Mouse (Mus musculus): ENCODE data around the gene Glb1l2.

DNA sequence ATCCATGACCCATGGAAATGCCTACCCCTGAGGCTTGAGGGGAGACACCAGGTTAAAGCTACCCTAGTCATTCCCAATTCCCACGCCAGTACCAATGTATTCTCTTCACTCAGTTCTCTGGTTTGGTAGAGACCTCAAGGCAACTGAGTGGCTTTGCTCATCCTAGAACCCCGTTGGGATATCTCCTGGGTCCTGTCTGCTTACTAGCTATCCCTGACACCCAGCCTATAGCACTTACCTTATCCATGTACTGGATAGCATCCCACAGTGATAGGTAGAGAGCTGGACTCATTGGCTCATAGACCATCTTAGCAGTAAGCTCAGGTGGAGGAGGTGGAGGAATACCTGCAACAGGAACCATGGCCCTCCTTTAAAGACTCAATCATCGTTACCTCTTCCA lies 38.1 kb downstream of the Glb1l2 start:
- TF ChIP-seq POLR2A (IDR thresholded peaks at IDR 0.05; ENCODE audit: low read depth, low read length) (no peak), CTCF (IDR thresholded peaks at IDR 0.05; ENCODE audit: extremely low read depth, insufficient read length, insufficient replicate concordance, low read depth, low read length) (no peak)
